Mouse (Mus musculus) forebrain, embryonic 12.5 days (tissue): Measurements from ENCODE around the gene Dlat. TPM values are rescaled to one million over a fixed set of nuclear protein-coding genes. Genes with fewer than 3 reads are reported as not detected.

Source experiments
- polyA plus RNA-seq: library from polyadenylated mRNA; unstranded; fragments of >200 nt; fragmentation: Nextera tagmentation; extraction: Ambion mirVana; gene quantifications from 2 replicates; pipeline ENCODE4 v1.2.1, GENCODE M21; 2016

Dlat gene
- polyA plus RNA-seq, 1 experiment from 2014 or later, result 48.3 TPM

Other genes starting within 250 kb of the Dlat start
- gene Plet1, start 165.3 kb downstream of the Dlat start, polyA plus RNA-seq, result 0.36 TPM in 1 of 2 replicates, not detected in the other
- gene Pts, start 131.1 kb downstream of the Dlat start, polyA plus RNA-seq, result 95.4 and 96.2 TPM in 2 replicates
- 12.3 and 16.1 TPM in 2 replicates for gene Il18, start 105.0 kb downstream of the Dlat start, polyA plus RNA-seq
- gene Bco2, start 104.6 kb downstream of the Dlat start, polyA plus RNA-seq, result 0.46 and 0.56 TPM in 2 replicates
- 0.32 and 0.33 TPM in 2 replicates for gene Tex12, start 98.5 kb downstream of the Dlat start, polyA plus RNA-seq
- gene Sdhd, start 56.0 kb downstream of the Dlat start, polyA plus RNA-seq, result 219 and 221 TPM in 2 replicates
- 385 and 386 TPM in 2 replicates for gene Timm8b, start 55.9 kb downstream of the Dlat start, polyA plus RNA-seq
- 8.2 and 8.7 TPM in 2 replicates for gene Pih1d2, start 42.5 kb downstream of the Dlat start, polyA plus RNA-seq
- gene Nkapd1, start 42.3 kb downstream of the Dlat start, polyA plus RNA-seq, result 27.0 and 28.3 TPM in 2 replicates
- gene Dixdc1, start 79.7 kb upstream of the Dlat start, polyA plus RNA-seq, result 18.2 and 18.6 TPM in 2 replicates
- 0.88 and 1.6 TPM in 2 replicates for gene 2310030G06Rik, start 86.8 kb upstream of the Dlat start, polyA plus RNA-seq
- gene Cryab, start 91.5 kb upstream of the Dlat start, polyA plus RNA-seq, result 3.9 and 6.5 TPM in 2 replicates
- gene Hspb2, start 92.6 kb upstream of the Dlat start, polyA plus RNA-seq, result 0.54 TPM in 1 of 2 replicates, not detected in the other
- 10.6 and 11.7 TPM in 2 replicates for gene Fdxacb1, start 108.5 kb upstream of the Dlat start, polyA plus RNA-seq
- 38.0 and 40.6 TPM in 2 replicates for gene Alg9, start 115.2 kb upstream of the Dlat start, polyA plus RNA-seq
- gene 1110032A03Rik, start 115.7 kb upstream of the Dlat start, polyA plus RNA-seq, result 35.6 and 38.0 TPM in 2 replicates
- 109 and 112 TPM in 2 replicates for gene Ppp2r1b, start 185.5 kb upstream of the Dlat start, polyA plus RNA-seq